Mouse (Mus musculus): Measurements from ENCODE around the gene Teddm3. TPM values are rescaled to one million over a fixed set of nuclear protein-coding genes. Genes with fewer than 3 reads are reported as not detected.

Teddm3 gene
- polyA plus RNA-seq (2012; rRNA removed; ENCODE audit: low replicate concordance), result 6.5 TPM in 1 of 2 replicates, not detected in the other

DNA sequence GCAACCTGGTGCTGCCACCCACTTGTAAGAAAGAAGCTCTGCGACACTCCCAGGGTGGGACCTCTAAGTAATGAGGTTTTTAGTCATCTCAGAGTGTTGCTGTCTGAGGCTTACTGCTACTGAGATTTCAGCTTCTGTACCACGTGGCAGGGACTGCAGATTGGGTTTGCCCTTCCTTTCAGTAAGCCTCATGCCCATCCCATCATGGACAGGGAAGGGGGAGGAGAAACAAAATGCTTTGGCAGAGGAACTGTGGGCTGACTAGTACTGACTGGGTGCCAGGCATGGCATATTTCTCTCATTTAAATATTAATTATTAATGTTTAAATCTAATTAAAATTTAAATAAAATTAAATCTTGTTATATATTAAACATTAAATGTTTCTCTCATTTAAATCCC, at the start of gene Teddm3:
TSS of gene Teddm3 (minus strand) at position 101 of the 400 bp plus-strand sequence.

Other genes starting within 250 kb of the Teddm3 start
- 9.9 and 21.0 TPM in 2 replicates for gene Ephb3, start 50.8 kb upstream of the Teddm3 start, polyA plus RNA-seq (2012; rRNA removed; ENCODE audit: low replicate concordance)

Measured in duodenum, adult 2 months (tissue).